Mouse (Mus musculus) monocyte, adult 59 days (primary cell): ENCODE measurements around the gene Tmprss7. TPM values are rescaled to one million over a fixed set of nuclear protein-coding genes. Genes with fewer than 3 reads are reported as not detected.

Experiments used
- total RNA-seq, 2 experiments: library from RNA; stranded (reverse); gene quantifications; one replicate each; pipeline ENCODE4 v1.2.4; 2023

Gene Tmprss7
- not detected for total RNA-seq

GRCm38 (mm10) chr16:45693558-45693957, at the start of gene Tmprss7:
TSS of gene Tmprss7 (minus strand) at chr16:45693658.

GRCm38 (mm10) chr16:45742615-45743476, 49.4 kb upstream of the Tmprss7 start, which contains the start of gene Abhd10:
TSS of gene Abhd10 (minus strand) at chr16:45742955.

GRCm38 (mm10) chr16:45724061-45724741, 30.7 kb upstream of the Tmprss7 start, which contains the start of gene Tagln3:
TSS of gene Tagln3 (minus strand) at chr16:45724608.

GRCm38 (mm10) chr16:45653934-45654332, 39.5 kb downstream of the Tmprss7 start, which contains the start of gene BC016579:
TSS of gene BC016579 (minus strand) at chr16:45654068.

GRCm38 (mm10) chr16:45610267-45610666, 83.2 kb downstream of the Tmprss7 start, which contains the start of gene Gcsam:
TSS of gene Gcsam (plus strand) at chr16:45610380.

Other genes with a start within 250 kb of the Tmprss7 start
- gene Gm609, start 200.7 kb downstream of the Tmprss7 start, total RNA-seq = not detected
- not detected for gene Gm17783, start 161.6 kb downstream of the Tmprss7 start, total RNA-seq
- not detected for gene Slc9c1, start 158.3 kb downstream of the Tmprss7 start, total RNA-seq
- gene Gcsam, start 83.3 kb downstream of the Tmprss7 start, total RNA-seq = under 1 TPM in 1 of 2 experiments, not detected in 1; 0.30 TPM
- gene BC016579, start 39.6 kb downstream of the Tmprss7 start, total RNA-seq = not detected
- gene Tagln3, start 30.9 kb upstream of the Tmprss7 start, total RNA-seq = under 1 TPM in 1 of 2 experiments, not detected in 1; 0.39 TPM
- 10 to 100 TPM; 14.5 to 18.6 TPM for gene Abhd10, start 49.3 kb upstream of the Tmprss7 start, total RNA-seq